8 mouse cellular contexts compared by ENCODE assay signal in genomic region chrX:20059381-20059971, GRCm38 (mm10). TPM values are rescaled to one million over a fixed set of nuclear protein-coding genes. Genes with fewer than 3 reads are reported as not detected.
DNase-seq lines count a peak whose midpoint lies in the region; ATAC-seq lines count a peak whose summit lies in the region.

TSS of gene Chst7 (plus strand) at chrX:20059560.

- ATAC-seq in embryonic facial prominence, embryonic 14.5 days (ENCODE audit: low read depth): peak; percentile 93
- ATAC-seq in limb, embryonic 13.5 days (ENCODE audit: low FRiP score, low read depth): peak; percentile 96
- ATAC-seq in midbrain, embryonic 12.5 days (ENCODE audit: low FRiP score, low read depth): peak; percentile 94

- H3K27ac ChIP-seq in embryonic facial prominence, embryonic 14.5 days (replicated peaks; ENCODE audit: low read depth, low read length): no peak within 1 kb of the TSS
- no peak within 1 kb of the TSS for H3K27ac ChIP-seq in limb, embryonic 13.5 days
- H3K27ac ChIP-seq in midbrain, embryonic 12.5 days (replicated peaks): no peak within 1 kb of the TSS

- H3K4me2 ChIP-seq in embryonic facial prominence, embryonic 14.5 days (ENCODE audit: low read depth, low read length): peak within 1 kb of the TSS; percentile 67
- H3K4me2 ChIP-seq in limb, embryonic 13.5 days (replicated peaks): peak within 1 kb of the TSS; percentile 73
- peak within 1 kb of the TSS; percentile 63 for H3K4me2 ChIP-seq in midbrain, embryonic 12.5 days (replicated peaks)

- DNase-seq in spleen, adult 18-20 months: peak; percentile 16 to 21
- DNase-seq in spleen, adult 12 weeks (ENCODE audit: low spot score): no peak
- DNase-seq in embryonic facial prominence, embryonic 14.5 days (ENCODE audit: low spot score): peak; percentile 83
- peak; percentile 81 for DNase-seq in heart, adult 8-10 months (ENCODE audit: low spot score)
- DNase-seq in kidney, adult 18-20 months: peak; percentile 74
- DNase-seq in splenic B cell, adult 2 months (ENCODE audit: low read depth, low spot score): peak; percentile 40

- H3K27me3 ChIP-seq in embryonic facial prominence, embryonic 14.5 days (replicated peaks; ENCODE audit: control insufficient read depth, insufficient read depth, low read length): peaks cover 15% of the 10 kb centered on the region
- peaks cover 25% of the 10 kb centered on the region for H3K27me3 ChIP-seq in limb, embryonic 13.5 days
- H3K27me3 ChIP-seq in midbrain, embryonic 12.5 days: peaks cover 27% of the 10 kb centered on the region
- no peaks in the 10 kb centered on the region for H3K27me3 ChIP-seq in splenic B cell, adult 2 months (ENCODE audit: control insufficient read depth, insufficient read depth, low read length, poor library complexity, severe bottlenecking)

- H3K4me3 ChIP-seq in embryonic facial prominence, embryonic 14.5 days (ENCODE audit: low read depth, low read length): peak within 1 kb of the TSS; percentile 44
- H3K4me3 ChIP-seq in limb, embryonic 13.5 days: peak within 1 kb of the TSS; percentile 47
- H3K4me3 ChIP-seq in midbrain, embryonic 12.5 days: peak within 1 kb of the TSS; percentile 47

- no peaks in the 10 kb centered on the region for H3K4me1 ChIP-seq in embryonic facial prominence, embryonic 14.5 days (ENCODE audit: control insufficient read depth, insufficient read depth, low read length)
- no peaks in the 10 kb centered on the region for H3K4me1 ChIP-seq in limb, embryonic 13.5 days
- H3K4me1 ChIP-seq in midbrain, embryonic 12.5 days: no peaks in the 10 kb centered on the region

- WGBS in embryonic facial prominence, embryonic 14.5 days: 26% methylated on average over 23 of the region's 40 CpGs
- whole genome bisulfite sequencing in limb, embryonic 13.5 days: 14% methylated on average over 40 of the region's 40 CpGs
- WGBS in midbrain, embryonic 12.5 days: 18% methylated on average over 40 of the region's 40 CpGs

- H3K9me3 ChIP-seq in embryonic facial prominence, embryonic 14.5 days (ENCODE audit: control insufficient read depth, low read length): no peaks in the 10 kb centered on the region
- no peaks in the 10 kb centered on the region for H3K9me3 ChIP-seq in limb, embryonic 13.5 days
- no peaks in the 10 kb centered on the region for H3K9me3 ChIP-seq in midbrain, embryonic 12.5 days

- peak within 1 kb of the TSS; percentile 19 for H3K9ac ChIP-seq in embryonic facial prominence, embryonic 14.5 days (ENCODE audit: low read depth, low read length)
- peak within 1 kb of the TSS; percentile 13; the same call in 1 of the 2 replicates for H3K9ac ChIP-seq in limb, embryonic 13.5 days
- H3K9ac ChIP-seq in midbrain, embryonic 12.5 days (replicated peaks): peak within 1 kb of the TSS; percentile 20; the same call in 1 of the 2 replicates

- H3K36me3 ChIP-seq in embryonic facial prominence, embryonic 14.5 days (ENCODE audit: control insufficient read depth, insufficient read depth, low read length): no peaks in the 10 kb centered on the region
- H3K36me3 ChIP-seq in limb, embryonic 13.5 days: no peaks in the 10 kb centered on the region
- H3K36me3 ChIP-seq in midbrain, embryonic 12.5 days: no peaks in the 10 kb centered on the region
- H3K36me3 ChIP-seq in splenic B cell, adult 2 months (ENCODE audit: control insufficient read depth, insufficient read depth, low read length, poor library complexity, severe bottlenecking): no peaks in the 10 kb centered on the region

RNA-seq across cellular contexts. Expression of gene Chst7, which starts in this region (rescaled TPM):
- 4.2 and 6.2 TPM in 2 replicates for polyA plus RNA-seq in embryonic facial prominence, embryonic 14.5 days (2014; fragmentation: Nextera tagmentation; extraction: Ambion mirVana)
- total RNA-seq in heart, adult 8-10 months (2022): 1 to 10 TPM; 2.3 to 3.0 (median 2.8) TPM
- 2.2 and 2.4 TPM in 2 replicates for polyA plus RNA-seq in limb, embryonic 13.5 days (2015; fragmentation: Nextera tagmentation; extraction: Ambion mirVana)
- 3.0 and 3.4 TPM in 2 replicates for polyA plus RNA-seq in midbrain, embryonic 12.5 days (2016; fragmentation: Nextera tagmentation; extraction: Ambion mirVana)
